25 mouse cellular contexts compared by ENCODE assay signal in genomic region chr4:95847664-95848063, GRCm38 (mm10).
DNase-seq lines count a peak whose midpoint lies in the region; ATAC-seq lines count a peak whose summit lies in the region.
"Had no signal": no experiment of that assay in that cellular context is flagged by ENCODE, and none has a peak within 500 bp of the region (broad histone marks: within the 10 kb centered on the region; RNA-seq: fewer than 3 reads in every experiment).

No protein-coding gene starts in this region.

- H3K4me1 ChIP-seq in heart, embryonic 10.5 days, result peaks cover 14% of the 10 kb centered on the region
- peaks cover 21% of the 10 kb centered on the region for H3K4me1 ChIP-seq in heart, embryonic 12.5 days (replicated peaks)
- peaks cover 18% of the 10 kb centered on the region for H3K4me1 ChIP-seq in kidney, embryonic 15.5 days
- H3K4me1 ChIP-seq in embryonic facial prominence, embryonic 14.5 days (ENCODE audit: control insufficient read depth, insufficient read depth, low read length), result peaks cover 16% of the 10 kb centered on the region

- H3K9me3 ChIP-seq in heart, embryonic 10.5 days, result no peaks in the 10 kb centered on the region
- no peaks in the 10 kb centered on the region for H3K9me3 ChIP-seq in heart, embryonic 12.5 days (replicated peaks)
- H3K9me3 ChIP-seq in kidney, embryonic 15.5 days (replicated peaks), result no peaks in the 10 kb centered on the region
- no peaks in the 10 kb centered on the region for H3K9me3 ChIP-seq in embryonic facial prominence, embryonic 14.5 days (ENCODE audit: control insufficient read depth, low read length)
- H3K9me3 ChIP-seq: embryonic facial prominence, embryonic 12.5 days; embryonic facial prominence, embryonic 15.5 days; forebrain, embryonic 10.5 days; forebrain, embryonic 12.5 days had no signal

- DNase-seq in heart, embryonic 10.5 days (ENCODE audit: low spot score), result peak; percentile 42
- DNase-seq in kidney, postnatal 36 days, result no peak
- no peak for DNase-seq in embryonic facial prominence, embryonic 14.5 days (ENCODE audit: low spot score)
- DNase-seq in splenic B cell, adult 2 months (ENCODE audit: low read depth, low spot score), result peak; percentile 22
- no peak for DNase-seq in liver
- DNase-seq in layer of hippocampus, adult 11-12 months (ENCODE audit: low spot score), result no peak
- DNase-seq: adrenal gland, adult 2 months; adrenal gland, postnatal 10 days; adrenal gland, postnatal 25 days; cerebellum, adult 11 months; cerebellum, adult 18-20 months; cerebellum, adult 8-10 months; cerebellum, adult 9-11 months; cerebellum, postnatal 14 days; cerebellum, postnatal 36 days; embryo, embryonic 11 days had no signal

- no peak overlapping the region for H3K4me3 ChIP-seq in heart, embryonic 10.5 days
- H3K4me3 ChIP-seq in heart, embryonic 12.5 days, result no peak overlapping the region
- no peak overlapping the region for H3K4me3 ChIP-seq in kidney, embryonic 15.5 days (replicated peaks)
- H3K4me3 ChIP-seq in embryonic facial prominence, embryonic 14.5 days (ENCODE audit: low read depth, low read length), result no peak overlapping the region
- H3K4me3 ChIP-seq: embryonic facial prominence, embryonic 12.5 days; embryonic facial prominence, embryonic 15.5 days; erythroblast, embryonic 14.5 days; forebrain, embryonic 10.5 days; forebrain, embryonic 12.5 days had no signal

- H3K9ac ChIP-seq in heart, embryonic 12.5 days, result no peak overlapping the region
- H3K9ac ChIP-seq in kidney, embryonic 15.5 days, result no peak overlapping the region
- H3K9ac ChIP-seq in embryonic facial prominence, embryonic 14.5 days (ENCODE audit: low read depth, low read length), result no peak overlapping the region
- H3K9ac ChIP-seq: embryonic facial prominence, embryonic 12.5 days; embryonic facial prominence, embryonic 15.5 days; forebrain, embryonic 12.5 days had no signal

- H3K27me3 ChIP-seq in heart, embryonic 10.5 days (ENCODE audit: insufficient read depth, poor library complexity, severe bottlenecking), result no peaks in the 10 kb centered on the region
- no peaks in the 10 kb centered on the region for H3K27me3 ChIP-seq in heart, embryonic 12.5 days (replicated peaks)
- H3K27me3 ChIP-seq in kidney, embryonic 15.5 days, result no peaks in the 10 kb centered on the region
- no peaks in the 10 kb centered on the region for H3K27me3 ChIP-seq in embryonic facial prominence, embryonic 14.5 days (replicated peaks; ENCODE audit: control insufficient read depth, insufficient read depth, low read length)
- no peaks in the 10 kb centered on the region for H3K27me3 ChIP-seq in splenic B cell, adult 2 months (ENCODE audit: control insufficient read depth, insufficient read depth, low read length, poor library complexity, severe bottlenecking)
- H3K27me3 ChIP-seq: embryonic facial prominence, embryonic 12.5 days; embryonic facial prominence, embryonic 15.5 days; forebrain, embryonic 12.5 days had no signal

- H3K4me2 ChIP-seq in heart, embryonic 12.5 days, result no peak overlapping the region
- no peak overlapping the region for H3K4me2 ChIP-seq in kidney, embryonic 15.5 days
- H3K4me2 ChIP-seq in embryonic facial prominence, embryonic 14.5 days (ENCODE audit: low read depth, low read length), result no peak overlapping the region
- H3K4me2 ChIP-seq: embryonic facial prominence, embryonic 12.5 days; embryonic facial prominence, embryonic 15.5 days; forebrain, embryonic 12.5 days had no signal

- no peak for ATAC-seq in heart, embryonic 12.5 days (ENCODE audit: insufficient number of reproducible peaks, low FRiP score)
- no peak for ATAC-seq in kidney, embryonic 15.5 days (replicated peaks; ENCODE audit: low FRiP score)
- peak; percentile 53; the same call in 1 of the 2 replicates for ATAC-seq in embryonic facial prominence, embryonic 14.5 days (ENCODE audit: low read depth)
- ATAC-seq: forebrain, embryonic 14.5 days; forebrain, embryonic 16.5 days had no signal

- peak overlapping the region; percentile 56; the same call in 1 of the 2 replicates for H3K27ac ChIP-seq in heart, embryonic 10.5 days
- H3K27ac ChIP-seq in heart, embryonic 12.5 days (ENCODE audit: poor library complexity, severe bottlenecking), result no peak overlapping the region
- peak overlapping the region; percentile 67; the same call in 1 of the 2 replicates for H3K27ac ChIP-seq in kidney, embryonic 15.5 days
- no peak overlapping the region for H3K27ac ChIP-seq in embryonic facial prominence, embryonic 14.5 days (replicated peaks; ENCODE audit: low read depth, low read length)
- H3K27ac ChIP-seq: embryonic facial prominence, embryonic 12.5 days; embryonic facial prominence, embryonic 15.5 days; forebrain, embryonic 12.5 days had no signal

- no peaks in the 10 kb centered on the region for H3K36me3 ChIP-seq in heart, embryonic 10.5 days
- H3K36me3 ChIP-seq in heart, embryonic 12.5 days, result no peaks in the 10 kb centered on the region
- H3K36me3 ChIP-seq in kidney, embryonic 15.5 days, result no peaks in the 10 kb centered on the region
- H3K36me3 ChIP-seq in embryonic facial prominence, embryonic 14.5 days (ENCODE audit: control insufficient read depth, insufficient read depth, low read length), result no peaks in the 10 kb centered on the region
- H3K36me3 ChIP-seq in splenic B cell, adult 2 months (ENCODE audit: control insufficient read depth, insufficient read depth, low read length, poor library complexity, severe bottlenecking), result no peaks in the 10 kb centered on the region
- H3K36me3 ChIP-seq: embryonic facial prominence, embryonic 12.5 days; embryonic facial prominence, embryonic 15.5 days; forebrain, embryonic 10.5 days; forebrain, embryonic 12.5 days had no signal

- 73% methylated on average over 3 of the region's 3 CpGs for WGBS in heart, embryonic 10.5 days
- WGBS in heart, embryonic 12.5 days, result 77% methylated on average over 3 of the region's 3 CpGs
- 76% methylated on average over 3 of the region's 3 CpGs for WGBS in kidney, embryonic 15.5 days
- WGBS in embryonic facial prominence, embryonic 14.5 days, result 71% methylated on average over 3 of the region's 3 CpGs

Comparison
In these comparisons a context has a peak if more than half of its experiments do, and no peak if none do; other contexts are left out.
1. H3K27ac ChIP-seq: peak in heart, embryonic 10.5 days (single experiment) and kidney, embryonic 15.5 days (single experiment); none in heart, embryonic 12.5 days (single experiment) and embryonic facial prominence, embryonic 14.5 days (single experiment).
2. DNase-seq: peak in heart, embryonic 10.5 days (single experiment) and splenic B cell, adult 2 months (single experiment); none in kidney, postnatal 36 days (0 of 2), embryonic facial prominence, embryonic 14.5 days (single experiment), liver (single experiment) and layer of hippocampus, adult 11-12 months (single experiment).